Mouse (Mus musculus) midbrain, postnatal 0 days (tissue): ENCODE data around the gene Cdk14. TPM values are rescaled to one million over a fixed set of nuclear protein-coding genes. Genes with fewer than 3 reads are reported as not detected.

Experiments used
- ATAC-seq: fragments of 200-750 bp; cut with Nextera tagmentation; 2 replicates; pipeline ENCODE4 v1.8.0; 2017; ENCODE audit warnings: moderate number of reproducible peaks, mild to moderate bottlenecking, moderate TSS enrichment, moderate library complexity; ENCODE audit not compliant: low FRiP score
- DNase-seq: peaks from one replicate; pipeline ENCODE4 v3.0.0-alpha.2; 2015; ENCODE audit warnings: low spot score
- H3K27ac ChIP-seq: fragments of 300-500 bp; sonication (generic); 2 replicates; pipeline ENCODE4 v1.5.1; 2014; ENCODE audit warnings: low read depth, mild to moderate bottlenecking, low read length, mixed read lengths
- H3K27me3 ChIP-seq: fragments of 300-500 bp; sonication (generic); 2 replicates; pipeline ENCODE4 v1.6.1; 2014; ENCODE audit warnings: low read length, control low read depth, mixed read lengths; ENCODE audit not compliant: insufficient read depth
- H3K36me3 ChIP-seq: fragments of 300-500 bp; sonication (generic); 2 replicates; pipeline ENCODE4 v1.6.1; 2014; ENCODE audit warnings: low read length, control low read depth, mixed read lengths; ENCODE audit not compliant: insufficient read depth
- H3K4me1 ChIP-seq: fragments of 300-500 bp; sonication (generic); 2 replicates; pipeline ENCODE4 v1.6.1; 2014; ENCODE audit warnings: mild to moderate bottlenecking, control low read depth, antibody characterized with exemption, low read length, mixed read lengths; ENCODE audit not compliant: insufficient read depth
- H3K4me2 ChIP-seq: fragments of 300-500 bp; sonication (generic); 2 replicates; pipeline ENCODE4 v1.6.1; 2014; ENCODE audit warnings: low read depth, mild to moderate bottlenecking, low read length, mixed read lengths; ENCODE audit not compliant: poor library complexity, severe bottlenecking
- H3K4me3 ChIP-seq: fragments of 300-500 bp; sonication (generic); 2 replicates; pipeline ENCODE4 v1.5.1; 2014; ENCODE audit warnings: low read depth, mild to moderate bottlenecking, low read length, moderate library complexity
- H3K9ac ChIP-seq: fragments of 300-500 bp; sonication (generic); replicated peaks from 2 replicates; pipeline ENCODE4 v1.6.1; 2014; ENCODE audit warnings: mild to moderate bottlenecking, low read length, moderate library complexity, mixed read lengths; ENCODE audit not compliant: poor library complexity, severe bottlenecking
- H3K9me3 ChIP-seq: fragments of 300-500 bp; sonication (generic); 2 replicates; pipeline ENCODE4 v1.6.1; 2016; ENCODE audit warnings: low read length, control low read depth
- CTCF ChIP-seq: IDR thresholded peaks from 2 replicates; pipeline ENCODE4 v1.5.1; 2016; ENCODE audit warnings: antibody characterized with exemption, mild to moderate bottlenecking
- WGBS: fragments of 180-500 bp; shearing (Covaris S2); extraction: QIAGEN DNeasy Blood & Tissue Kit; methylation state at CpG from one replicate; pipeline ENCODE4 v1.1.7; 2014; 5-methylcytosine and 5-hydroxymethylcytosine counted together
- polyA plus RNA-seq: library from polyadenylated mRNA; unstranded; fragments of >200 nt; fragmentation: Nextera tagmentation; extraction: Ambion mirVana; gene quantifications from 2 replicates; pipeline ENCODE4 v1.2.1, GENCODE M21; 2015
- total RNA-seq: library from RNA; depleted of rRNA; stranded (reverse); fragments of >200 nt; gene quantifications from 2 replicates; pipeline ENCODE4 v1.2.3, GENCODE M21; 2014

The Cdk14 gene
- total and polyA plus RNA-seq, 2 experiments from 2014 or later = 45.6 to 84.4 TPM

DNA sequence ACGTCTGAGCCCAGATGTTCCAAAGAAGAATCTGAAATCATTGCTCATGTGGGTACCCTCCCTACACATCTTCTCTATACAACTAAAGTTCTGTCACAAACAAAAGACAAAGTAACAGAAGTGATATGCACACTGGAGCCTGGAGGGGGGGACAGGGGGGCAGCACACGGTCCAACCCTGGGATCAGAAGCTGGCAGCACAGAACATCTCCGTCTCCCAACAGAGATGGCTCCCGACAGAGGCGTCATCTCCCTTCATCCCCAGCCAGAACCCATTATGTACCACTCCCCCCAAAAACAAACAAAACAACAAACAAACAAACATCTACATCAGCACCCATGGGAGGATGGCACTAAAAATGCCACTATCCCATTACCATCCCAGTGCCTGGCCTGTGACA is 59.8 kb downstream of the Cdk14 start:
- ATAC-seq (no peak), DNase-seq (no peak)
- H3K4me1 ChIP-seq = no peaks in the 10 kb centered on the region; the same call in 1 of the 2 replicates
- no peak overlapping the region for H3K9ac ChIP-seq
- H3K27ac ChIP-seq = no peak overlapping the region
- no peak overlapping the region for H3K4me3 ChIP-seq
- 83% methylated on average over 5 of the region's 5 CpGs for WGBS
- no peaks in the 10 kb centered on the region for H3K9me3 ChIP-seq
- H3K4me2 ChIP-seq = no peak overlapping the region
- no peaks in the 10 kb centered on the region for H3K36me3 ChIP-seq
- no peaks in the 10 kb centered on the region for H3K27me3 ChIP-seq
- TF ChIP-seq CTCF = no peak

DNA sequence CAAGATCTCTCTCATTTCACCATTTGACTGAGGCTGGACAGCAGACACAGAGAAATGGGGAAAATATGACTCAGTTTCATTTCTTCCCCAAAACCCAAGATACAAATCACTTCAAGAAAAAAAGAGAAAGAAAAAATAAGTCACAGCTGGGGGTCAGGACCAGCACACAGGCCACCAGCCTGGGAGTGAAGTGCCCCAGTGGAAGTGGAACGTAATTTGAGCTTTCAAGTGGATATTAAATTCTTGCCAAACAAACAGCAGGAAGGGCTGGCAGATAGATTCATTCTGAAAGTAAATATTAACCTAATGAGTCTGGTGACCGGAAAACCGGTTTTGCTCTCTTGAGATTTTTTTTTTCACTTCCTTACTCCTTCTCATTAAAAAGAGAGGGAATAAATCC is 60.2 kb downstream of the Cdk14 start:
- WGBS = 71% methylated on average over 3 of the region's 3 CpGs
- no peaks in the 10 kb centered on the region for H3K36me3 ChIP-seq
- no peak overlapping the region for H3K4me2 ChIP-seq
- H3K9ac ChIP-seq = no peak overlapping the region
- H3K4me3 ChIP-seq = no peak overlapping the region
- no peaks in the 10 kb centered on the region; the same call in 1 of the 2 replicates for H3K4me1 ChIP-seq
- H3K9me3 ChIP-seq = no peaks in the 10 kb centered on the region
- H3K27ac ChIP-seq = no peak overlapping the region
- ATAC-seq = no peak
- no peaks in the 10 kb centered on the region for H3K27me3 ChIP-seq
- no peak for TF ChIP-seq CTCF
- no peak for DNase-seq

DNA sequence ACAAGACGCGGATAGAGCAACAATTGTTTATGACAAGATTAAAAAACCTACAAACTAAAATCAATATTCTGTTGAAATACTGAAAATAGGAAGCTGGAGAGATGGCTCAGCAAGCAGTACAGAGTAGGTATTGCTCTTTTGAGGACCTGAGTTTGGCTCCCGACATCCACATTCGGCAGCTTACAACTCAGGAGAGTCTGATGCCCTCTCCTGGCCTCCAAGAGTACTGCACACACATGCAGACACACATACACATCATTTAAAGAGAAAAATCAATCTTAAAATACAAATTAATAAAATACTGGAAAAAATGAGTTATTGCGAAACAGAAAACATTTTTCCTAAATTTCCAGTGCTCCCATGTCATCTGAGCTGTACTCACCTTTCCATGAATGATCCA is 60.7 kb downstream of the Cdk14 start:
- Histone ChIP-seq H3K4me2 (no peak overlapping the region), H3K9me3 (no peaks in the 10 kb centered on the region)
- 97% methylated on average over 5 of the region's 5 CpGs for WGBS

DNA sequence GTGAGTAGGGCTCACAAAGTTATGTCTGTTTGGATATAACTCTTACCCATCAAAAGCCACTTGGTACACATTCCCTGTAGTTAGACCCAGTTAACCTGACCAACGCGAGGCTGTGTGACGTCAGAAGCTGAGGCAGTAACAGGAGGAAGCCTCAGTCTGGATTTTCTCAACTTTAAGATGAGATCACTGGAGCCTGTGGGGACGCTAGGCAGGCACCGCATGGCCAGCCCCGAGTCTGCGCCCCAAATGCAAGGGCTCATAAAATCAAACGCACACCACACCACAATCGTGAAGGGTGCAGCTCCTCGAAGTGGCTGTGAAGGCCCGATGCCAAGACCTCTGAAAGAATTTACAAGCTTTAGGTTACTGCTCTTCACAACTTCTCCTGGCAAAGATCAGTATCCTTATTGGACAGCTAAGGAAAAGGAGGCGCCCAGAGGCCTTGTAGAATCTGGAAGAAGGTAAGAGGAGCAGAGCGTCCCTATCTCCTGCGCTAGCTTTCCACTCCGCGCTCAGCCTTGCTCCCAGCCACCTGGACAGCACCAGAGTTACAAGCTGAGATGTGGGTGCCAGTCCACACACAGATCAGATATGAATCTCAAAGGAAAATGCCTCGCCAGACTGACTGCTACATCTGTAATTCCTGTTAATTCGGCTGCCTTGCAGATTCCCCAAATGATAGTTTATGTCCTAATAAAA is 61.9 kb downstream of the Cdk14 start:
- Histone ChIP-seq H3K27ac (no peak overlapping the region), H3K27me3 (no peaks in the 10 kb centered on the region)
- ATAC-seq = no peak

More for the DNA sequence above, 60.7 kb downstream of the Cdk14 start:
- no peak overlapping the region for H3K27ac ChIP-seq
- H3K4me3 ChIP-seq = no peak overlapping the region
- DNase-seq (no peak), ATAC-seq (no peak)
- no peaks in the 10 kb centered on the region; the same call in 1 of the 2 replicates for H3K4me1 ChIP-seq
- H3K27me3 ChIP-seq = no peaks in the 10 kb centered on the region
- H3K9ac ChIP-seq = no peak overlapping the region
- peak; percentile 50 for TF ChIP-seq CTCF
- no peaks in the 10 kb centered on the region for H3K36me3 ChIP-seq

DNA sequence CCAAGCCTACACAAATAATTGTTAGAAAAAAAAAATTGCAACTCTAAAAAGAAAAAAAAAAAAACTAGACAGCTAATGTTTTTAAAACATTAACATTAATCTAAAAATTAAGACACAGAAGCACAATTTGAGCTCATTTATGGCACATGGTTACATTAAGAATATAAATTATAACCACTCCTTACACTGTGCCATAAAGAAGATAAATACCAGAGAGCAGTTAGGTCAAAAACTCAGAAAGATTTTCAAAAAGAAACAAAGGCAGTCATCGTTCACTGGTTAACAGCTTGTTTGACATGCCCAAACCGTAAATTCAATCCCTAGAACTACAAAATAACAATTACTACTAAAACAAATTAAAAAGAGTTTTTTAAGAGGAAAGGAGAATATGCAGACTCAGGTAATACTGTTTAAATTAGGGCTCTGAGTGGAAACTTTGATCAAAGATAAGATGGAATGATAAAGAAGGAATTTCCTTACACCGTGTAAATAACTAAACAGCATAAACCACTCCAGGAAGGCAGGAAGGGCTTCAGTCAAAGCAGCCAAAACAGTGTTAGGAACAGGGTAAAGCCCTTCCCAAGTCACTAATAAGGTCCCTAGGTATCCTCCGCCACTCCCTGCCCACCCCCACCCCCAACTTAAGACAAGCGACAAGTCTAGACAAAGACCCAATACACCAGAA is 65.3 kb downstream of the Cdk14 start:
- Histone ChIP-seq H3K27ac (no peak overlapping the region), H3K4me1 (no peaks in the 10 kb centered on the region; the same call in 1 of the 2 replicates), H3K9me3 (no peaks in the 10 kb centered on the region), H3K27me3 (no peaks in the 10 kb centered on the region), H3K4me3 (no peak overlapping the region), H3K4me2 (no peak overlapping the region), H3K36me3 (no peaks in the 10 kb centered on the region), H3K9ac (no peak overlapping the region)
- WGBS = 44% methylated on average over 5 of the region's 5 CpGs
- ATAC-seq (no peak), DNase-seq (no peak)
- no peak for TF ChIP-seq CTCF

More for the DNA sequence above, 61.9 kb downstream of the Cdk14 start:
- no peaks in the 10 kb centered on the region for H3K9me3 ChIP-seq
- H3K4me1 ChIP-seq = no peaks in the 10 kb centered on the region; the same call in 1 of the 2 replicates
- TF ChIP-seq CTCF = no peak
- 93% methylated on average over 18 of the region's 18 CpGs for WGBS
- no peak overlapping the region for H3K4me2 ChIP-seq
- no peak for DNase-seq
- no peak overlapping the region for H3K9ac ChIP-seq
- no peak overlapping the region for H3K4me3 ChIP-seq
- no peaks in the 10 kb centered on the region for H3K36me3 ChIP-seq

DNA sequence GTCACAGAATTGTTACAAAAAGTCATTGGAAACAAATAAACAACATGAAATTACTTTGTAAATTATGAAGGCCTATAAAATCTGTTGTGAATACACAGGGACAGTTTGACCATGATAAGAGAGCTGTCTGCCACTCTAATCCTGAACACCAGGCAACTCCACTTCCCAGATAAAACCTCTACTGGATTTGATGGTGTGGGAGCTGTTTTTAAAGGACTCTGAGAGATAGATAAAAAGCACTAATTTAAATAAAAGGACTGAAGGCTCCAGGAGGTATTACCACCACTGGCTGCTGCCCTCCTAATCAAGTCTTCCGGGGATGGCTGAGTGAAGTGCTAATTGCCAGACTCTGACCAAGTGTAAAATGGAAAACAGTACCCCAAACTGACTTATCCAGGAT is 66.2 kb downstream of the Cdk14 start:
- no peak for TF ChIP-seq CTCF
- H3K9me3 ChIP-seq = no peaks in the 10 kb centered on the region
- no peak overlapping the region for H3K4me2 ChIP-seq
- no peak overlapping the region for H3K9ac ChIP-seq
- 32% methylated on average over 1 of the region's 1 CpGs for WGBS
- ATAC-seq (no peak), DNase-seq (no peak)
- H3K27ac ChIP-seq = no peak overlapping the region
- H3K4me3 ChIP-seq = no peak overlapping the region
- no peaks in the 10 kb centered on the region for H3K27me3 ChIP-seq
- H3K4me1 ChIP-seq = no peaks in the 10 kb centered on the region; the same call in 1 of the 2 replicates
- H3K36me3 ChIP-seq = no peaks in the 10 kb centered on the region
